Mouse (Mus musculus): ENCODE results near the gene Dagla. TPM values are rescaled to one million over a fixed set of nuclear protein-coding genes. Genes with fewer than 3 reads are reported as not detected.

Gene Dagla
- 10 to 100 TPM in 1 of 2 experiments, 1 to 10 TPM in 1; 6.2 to 12.5 TPM for total RNA-seq (2021)
- long read RNA-seq, experiment 1, partial matches to known transcripts: 3 of 5 reads
- long read RNA-seq, experiment 1, other reads (novel, unspliced or antisense): 2 of 5 reads
- long read RNA-seq, experiment 2, partial matches to known transcripts: 0 of 3 reads
- long read RNA-seq, experiment 2, other reads (novel, unspliced or antisense): 3 of 3 reads

DNA sequence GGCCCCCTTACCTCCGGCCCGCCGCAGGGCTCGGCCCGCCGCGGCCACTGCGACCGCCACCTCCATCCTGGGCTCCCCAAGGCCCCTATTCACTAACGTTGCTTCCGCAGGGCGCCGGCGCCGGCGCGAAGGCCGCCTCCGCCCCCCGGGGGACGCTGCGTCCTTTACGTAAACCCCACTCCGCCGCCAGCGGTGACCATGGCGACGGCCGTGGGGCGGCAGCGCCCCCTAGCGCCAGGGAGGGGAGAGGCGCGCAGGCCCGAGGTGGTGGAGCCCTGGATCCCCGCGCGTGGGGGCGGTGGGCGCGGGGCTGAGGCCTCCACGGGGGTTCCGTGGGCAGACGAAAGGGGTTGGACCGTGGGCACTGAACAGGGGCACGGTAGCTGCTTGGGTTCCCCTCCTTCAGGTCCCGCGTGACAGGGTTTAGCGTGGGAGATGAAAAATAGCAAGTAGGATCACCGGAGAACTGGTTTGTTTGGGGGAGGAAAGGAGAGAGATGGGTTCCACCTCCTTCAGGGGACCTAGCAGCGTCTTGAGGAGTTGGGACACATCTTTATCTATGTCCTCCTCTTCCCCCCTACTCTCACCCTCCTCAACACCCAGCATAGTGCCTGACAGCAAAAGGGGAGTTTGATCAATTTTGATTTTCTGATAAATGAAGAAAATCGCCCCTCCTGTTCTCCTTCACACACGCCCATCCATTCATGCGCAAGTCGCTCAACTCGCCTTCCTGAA, at the start of gene Dagla:
Gene Dagla (minus strand): TSS at position 68 of the 735 bp plus-strand sequence.
- peak; percentile 87 to 88 for DNase-seq (ENCODE audit: low spot score in 2 of 2)

- no peak for DNase-seq (ENCODE audit: low spot score in 2 of 2)
These were observed 47.5 kb upstream of the Dagla start for GRCm38 (mm10) chr19:10352218-10352617.

- DNase-seq (ENCODE audit: low spot score in 2 of 2): no peak
These were observed 43.1 kb upstream of the Dagla start for GRCm38 (mm10) chr19:10347628-10348273.

DNA sequence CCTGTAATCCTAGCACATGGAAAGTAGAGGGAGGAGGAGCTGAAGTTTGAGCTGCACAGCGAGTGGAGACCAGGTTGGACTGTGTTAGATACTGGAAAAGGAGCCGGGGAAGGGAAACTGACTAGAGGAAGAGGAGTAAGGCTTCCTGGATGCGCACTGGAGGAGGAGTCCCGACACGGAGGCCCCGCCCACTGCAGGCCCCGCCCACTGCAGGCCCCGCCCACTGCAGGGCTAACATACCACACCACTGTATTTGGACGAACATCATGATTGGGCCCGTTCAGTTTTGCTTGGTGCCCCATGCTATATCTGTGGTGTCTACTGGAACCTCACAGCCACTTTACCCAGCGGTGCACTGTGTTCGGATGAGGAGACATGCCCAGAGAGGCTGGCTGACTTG, 41.0 kb upstream of the Dagla start:
- no peak for DNase-seq (ENCODE audit: low spot score in 2 of 2)

- no peak for DNase-seq (ENCODE audit: low spot score in 2 of 2)
These were observed 39.2 kb upstream of the Dagla start for GRCm38 (mm10) chr19:10343866-10344265.

DNA sequence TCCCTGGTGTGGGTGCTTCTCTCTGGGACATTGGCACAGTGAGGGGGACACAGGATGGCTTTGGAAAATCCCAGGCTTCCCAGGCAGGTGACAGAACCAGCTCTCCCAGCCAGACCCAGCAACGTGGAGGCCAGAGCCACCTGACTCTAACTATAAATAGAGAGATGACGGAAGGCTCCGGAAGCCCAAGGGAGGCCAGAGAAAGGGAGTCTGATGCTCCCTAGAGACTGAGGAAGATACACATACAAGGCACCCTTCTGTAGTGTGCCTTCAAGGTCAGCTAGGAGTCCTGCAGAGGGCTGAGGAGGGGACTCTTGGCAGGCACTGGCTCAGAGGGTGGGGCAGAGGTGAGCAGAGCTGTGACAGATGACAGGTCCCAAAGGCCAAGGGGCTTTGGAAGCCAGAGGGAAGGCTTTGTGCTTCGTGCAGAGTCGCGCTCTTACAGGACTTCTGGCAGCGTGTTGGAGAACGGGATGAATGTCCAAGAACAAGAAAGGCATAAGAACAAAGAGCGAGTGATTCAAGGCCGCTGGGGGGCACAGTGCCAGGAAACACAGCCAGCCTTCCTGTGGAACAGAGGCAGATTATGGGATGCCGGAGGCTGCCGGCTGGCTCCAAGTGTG, 37.3 kb upstream of the Dagla start:
- DNase-seq (ENCODE audit: low spot score in 2 of 2): peak; percentile 57 to 70

DNA sequence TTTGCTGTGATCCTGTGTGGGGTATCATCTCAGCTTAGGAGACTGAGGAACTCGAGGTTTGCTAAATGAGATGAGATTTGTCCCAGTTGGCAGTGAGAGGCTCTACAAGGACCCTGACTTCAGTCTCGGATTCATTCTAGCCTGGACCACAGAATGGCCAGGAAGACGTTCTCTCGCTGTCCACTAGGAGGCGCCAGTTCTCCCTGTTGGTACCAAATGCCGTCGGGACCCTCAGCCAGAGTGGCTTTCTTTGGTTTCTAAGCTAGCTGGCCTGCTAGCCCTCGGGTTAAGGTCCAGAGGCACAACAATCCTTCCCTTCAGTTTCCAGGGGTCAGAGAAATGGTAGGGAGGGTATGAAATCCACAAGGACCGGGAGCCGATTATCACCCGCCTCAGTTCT, 36.5 kb upstream of the Dagla start:
- peak; percentile 36 to 62 for DNase-seq (ENCODE audit: low spot score in 2 of 2)

DNA sequence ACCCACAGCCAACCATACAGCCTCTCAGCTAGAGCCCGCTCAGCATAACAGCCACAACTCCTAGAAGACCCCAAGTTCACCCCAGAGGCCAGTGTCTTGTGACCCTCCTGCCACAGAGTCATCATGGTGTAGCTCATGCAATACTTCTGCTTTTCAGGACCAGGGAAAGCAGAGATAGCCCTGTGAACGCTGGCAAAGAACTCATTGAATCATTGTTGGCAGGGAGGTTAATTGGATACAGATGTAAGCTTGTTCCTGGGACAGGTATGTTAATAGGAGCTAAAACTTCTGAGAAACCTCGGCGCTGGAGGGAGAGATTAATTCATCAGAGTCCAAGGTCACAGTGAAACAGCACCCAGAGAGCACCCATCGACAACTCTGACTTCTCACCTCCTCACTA, 36.0 kb upstream of the Dagla start:
- DNase-seq (ENCODE audit: low spot score in 2 of 2): no peak

DNA sequence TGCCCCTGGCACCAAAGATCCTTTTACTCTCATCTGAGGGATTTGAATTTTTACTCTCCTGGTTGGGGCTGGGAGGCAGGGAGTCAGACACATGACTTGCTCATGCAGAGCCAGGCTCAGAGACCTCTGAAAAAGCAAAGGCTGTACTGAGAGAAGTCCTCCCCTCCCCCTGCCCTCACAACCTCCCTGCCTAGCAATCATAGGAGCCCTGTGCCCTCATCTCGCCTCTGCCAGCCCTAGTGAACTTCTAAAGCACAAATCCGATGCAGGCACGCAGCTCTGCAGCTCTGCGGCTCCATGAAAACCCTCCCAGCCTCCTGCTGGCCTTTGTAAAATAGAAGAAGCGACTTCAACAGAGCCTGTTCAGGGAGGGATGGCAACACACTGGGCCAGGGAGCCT, 34.6 kb upstream of the Dagla start:
- no peak for DNase-seq (ENCODE audit: low spot score in 2 of 2)

DNA sequence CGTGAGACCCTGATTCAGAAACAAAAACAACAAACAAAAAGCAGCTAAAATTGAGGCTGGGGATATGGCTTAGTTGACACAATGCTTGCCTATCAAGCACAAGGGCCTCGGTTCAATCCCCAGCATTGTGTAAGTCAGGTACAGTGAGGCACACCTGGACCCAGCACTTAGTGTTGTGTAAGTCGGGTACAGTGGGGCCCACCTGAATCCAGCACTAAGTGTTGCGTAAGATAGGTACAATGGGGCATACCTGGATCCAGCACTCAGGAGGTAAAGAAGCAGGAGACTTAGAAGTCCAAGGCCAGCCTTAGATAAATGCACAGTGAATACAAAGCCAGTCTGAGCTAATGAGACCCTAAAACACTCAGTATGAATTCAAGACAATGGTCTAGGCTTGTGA, 34.0 kb upstream of the Dagla start:
- no peak for DNase-seq (ENCODE audit: low spot score in 2 of 2)

- DNase-seq (ENCODE audit: low spot score in 2 of 2): no peak
These were observed 29.8 kb upstream of the Dagla start for GRCm38 (mm10) chr19:10334467-10334866.

DNA sequence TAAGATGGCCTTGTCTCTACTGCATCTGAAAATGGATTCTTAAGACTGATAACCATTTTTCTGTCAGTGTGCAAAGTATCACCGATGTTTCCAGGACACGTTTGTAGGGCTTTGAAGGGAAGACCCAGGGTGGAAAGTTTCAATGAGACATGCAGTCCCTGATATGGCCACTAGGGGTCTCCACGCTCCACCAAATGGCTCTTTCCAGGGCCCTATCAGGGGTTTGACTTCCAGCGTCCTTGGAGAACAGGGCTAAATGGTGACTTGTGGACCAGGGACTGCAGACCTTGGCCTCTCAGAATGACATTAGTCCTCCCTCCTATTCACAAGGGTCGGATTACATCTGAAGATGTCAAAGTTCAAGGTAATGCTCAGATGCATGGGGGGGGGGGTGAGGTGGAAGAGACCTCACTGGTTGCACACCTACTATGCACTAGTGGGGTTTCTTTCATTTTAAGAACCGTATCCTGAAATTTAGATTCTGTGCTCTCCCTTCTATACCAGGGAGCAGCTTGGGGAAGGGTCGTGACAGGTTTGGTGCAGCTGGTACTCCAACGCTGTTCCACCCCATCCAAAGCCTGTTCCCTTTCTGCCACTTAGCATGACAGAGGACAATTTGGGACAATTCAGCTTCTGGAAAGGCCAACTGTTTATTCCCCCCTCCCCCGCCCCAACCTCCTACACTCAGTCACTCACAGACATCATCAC, 29.0 kb upstream of the Dagla start:
- peak; percentile 64 to 67 for DNase-seq (ENCODE audit: low spot score in 2 of 2)

DNA sequence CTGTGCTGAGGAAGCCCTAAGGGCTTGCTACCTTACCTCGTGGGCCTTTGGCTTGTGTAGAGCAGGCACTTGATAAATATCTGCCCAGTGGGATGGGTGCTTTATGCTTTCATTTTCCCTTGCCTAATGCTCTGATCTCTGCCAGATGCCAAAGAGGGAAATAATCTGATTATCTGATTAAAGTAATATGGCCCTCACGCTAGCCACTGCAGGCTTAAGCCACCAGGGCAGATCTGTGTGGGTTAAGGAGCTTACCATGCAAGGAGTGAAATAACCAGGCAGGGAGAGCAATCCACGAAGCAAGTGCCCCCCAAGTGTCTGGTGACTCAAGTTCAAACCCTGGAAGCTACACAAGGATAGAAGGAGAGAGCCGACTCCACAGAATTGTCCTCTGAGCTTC, 27.0 kb upstream of the Dagla start:
- DNase-seq (ENCODE audit: low spot score in 2 of 2): no peak

DNA sequence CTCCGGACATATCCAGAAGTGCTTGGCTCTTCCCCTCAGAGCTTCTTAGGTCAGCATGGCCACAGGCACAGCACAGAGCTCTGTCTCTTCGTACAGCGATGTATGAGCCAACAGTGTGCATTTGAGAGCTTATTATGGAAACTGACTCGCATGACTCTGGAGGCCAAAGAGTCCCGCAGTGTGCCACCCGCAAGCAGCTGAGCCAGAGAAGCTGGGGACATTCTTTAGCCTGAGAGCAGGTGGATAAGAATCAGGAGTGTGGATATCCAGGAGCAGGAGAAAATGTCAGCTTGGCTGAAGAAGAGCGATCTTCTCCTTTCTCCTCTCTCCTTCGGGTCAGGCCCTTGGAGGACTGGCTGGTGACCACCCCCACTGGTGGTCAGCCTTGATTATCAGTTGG, 24.4 kb upstream of the Dagla start:
- DNase-seq (ENCODE audit: low spot score in 2 of 2): no peak

DNA sequence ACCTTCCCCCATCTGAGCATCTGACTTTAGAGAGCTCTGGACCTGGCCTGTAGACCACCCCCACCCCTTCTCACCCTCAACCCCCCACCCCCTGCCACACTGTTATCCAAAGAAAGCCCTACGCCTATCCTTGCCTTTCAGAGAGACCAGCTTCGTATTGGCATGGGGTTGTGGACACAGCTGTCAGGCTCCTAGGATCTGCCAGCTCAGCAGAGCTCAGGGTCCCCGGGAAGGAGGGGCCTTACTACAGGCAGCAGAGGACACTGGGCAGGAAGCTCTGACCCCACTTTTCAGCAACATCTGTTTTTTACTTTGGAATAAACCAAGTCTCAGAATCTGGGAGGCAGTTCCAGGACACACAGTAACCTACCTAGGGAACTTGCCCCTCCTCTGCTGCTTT, 21.9 kb upstream of the Dagla start:
- no peak for DNase-seq (ENCODE audit: low spot score in 2 of 2)

GRCm38 (mm10) chr19:10323860-10324259, 19.2 kb upstream of the Dagla start:
- no peak for DNase-seq (ENCODE audit: low spot score in 2 of 2)

DNA sequence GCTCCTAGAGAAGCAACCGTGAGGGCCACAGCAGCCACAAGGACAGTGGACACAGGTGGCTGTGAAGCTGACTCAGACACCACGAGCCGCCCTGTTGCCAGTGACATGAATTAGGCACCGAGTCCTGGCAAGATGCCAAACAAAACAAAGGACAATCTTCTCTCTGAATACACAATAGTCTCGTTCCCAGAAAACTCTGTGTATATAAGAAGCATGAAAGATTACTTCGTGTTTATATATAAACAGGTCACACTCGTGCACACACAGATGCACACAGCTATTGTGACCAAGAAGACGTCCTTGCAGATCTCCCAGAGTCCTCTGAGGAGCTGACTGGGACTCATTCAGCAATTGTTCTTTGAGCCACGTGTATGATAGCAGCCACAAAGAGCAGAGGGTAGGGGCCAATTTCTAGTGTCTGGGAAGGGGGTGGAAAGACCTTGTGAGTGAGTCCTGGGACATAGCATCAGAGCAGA, 18.7 kb upstream of the Dagla start:
- no peak for DNase-seq (ENCODE audit: low spot score in 2 of 2)

GRCm38 (mm10) chr19:10317795-10318194, 13.1 kb upstream of the Dagla start:
- no peak for DNase-seq (ENCODE audit: low spot score in 2 of 2)

DNA sequence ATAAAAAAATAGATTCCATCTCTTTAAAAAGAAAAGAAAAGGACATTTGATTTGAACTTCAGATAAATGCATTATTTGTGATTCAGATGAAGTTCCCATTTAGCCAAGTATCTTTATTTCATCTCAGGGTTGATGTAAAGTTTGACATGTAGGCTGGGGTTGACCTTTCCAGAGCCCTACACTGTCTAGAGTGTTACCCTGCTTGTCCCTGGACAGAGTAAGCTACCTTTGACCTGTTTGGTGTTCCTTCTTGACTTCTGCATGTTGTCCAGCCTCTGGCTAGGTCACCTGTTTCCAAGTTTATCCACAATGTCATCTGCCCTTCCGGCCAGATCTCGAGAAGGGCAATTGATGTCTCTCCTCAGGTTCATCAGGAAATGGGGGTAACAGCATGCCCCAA, 12.7 kb upstream of the Dagla start:
- DNase-seq (ENCODE audit: low spot score in 2 of 2): no peak

DNA sequence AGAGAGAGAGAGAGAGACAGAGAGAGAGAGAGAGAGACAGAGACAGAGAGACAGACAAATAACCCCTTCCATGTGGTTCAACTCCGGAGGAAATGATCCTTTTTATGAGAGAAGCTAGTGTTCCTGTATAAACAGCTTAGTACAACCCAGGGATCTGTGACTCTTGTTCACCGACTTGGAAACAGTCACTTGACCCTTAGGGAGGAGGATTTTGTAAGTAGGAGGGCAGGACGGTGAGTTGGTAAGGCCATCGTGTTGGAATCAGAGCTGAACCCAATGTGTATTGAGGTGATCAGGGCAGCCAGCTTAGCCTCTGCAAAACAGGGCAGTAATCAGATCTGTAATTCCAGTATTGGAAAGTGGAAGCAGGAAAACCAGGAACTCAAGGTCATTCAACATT, 12.3 kb upstream of the Dagla start:
- DNase-seq (ENCODE audit: low spot score in 2 of 2): no peak

DNA sequence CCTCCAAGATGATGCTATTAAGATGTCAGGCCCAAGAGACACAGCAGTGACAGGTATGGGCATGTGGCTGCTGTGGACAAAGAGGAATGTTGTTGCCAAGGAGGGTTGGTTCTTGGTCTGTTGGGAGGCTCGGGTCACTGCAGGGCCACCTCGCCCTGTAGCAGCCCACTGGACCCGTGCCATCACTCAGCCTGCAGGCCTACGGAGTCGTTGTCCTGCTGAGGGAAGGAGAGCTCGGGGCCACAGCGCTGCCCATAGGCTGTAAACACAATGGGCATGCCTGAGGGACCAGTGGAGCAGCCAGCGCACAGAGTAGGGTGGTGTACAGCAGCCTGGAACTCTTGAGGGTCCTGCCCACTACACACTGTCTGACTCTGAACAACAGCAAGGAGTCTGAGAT, 7.4 kb upstream of the Dagla start:
- no peak for DNase-seq (ENCODE audit: low spot score in 2 of 2)

All from adrenal gland, adult 18-20 months (tissue).